Mouse (Mus musculus) stomach, postnatal 0 days (tissue): ENCODE measurements around the gene Dhrs3. TPM values are rescaled to one million over a fixed set of nuclear protein-coding genes. Genes with fewer than 3 reads are reported as not detected.
A peak's percentile ranks its signal among the peaks of the same experiment; 100 is the strongest.

ENCODE experiments used
- ATAC-seq: fragments of 200-750 bp; cut with Nextera tagmentation; 2 replicates; pipeline ENCODE4 v1.8.0; 2017; ENCODE audit not compliant: low FRiP score, low TSS enrichment
- DNase-seq: peaks from one replicate; pipeline ENCODE4 v3.0.0-alpha.2; 2016; ENCODE audit warnings: low spot score
- H3K27ac ChIP-seq: fragments of 300-500 bp; sonication (generic); replicated peaks from 2 replicates; pipeline ENCODE4 v1.5.1; 2014; ENCODE audit warnings: mild to moderate bottlenecking, control low read depth
- H3K27me3 ChIP-seq: fragments of 300-500 bp; sonication (generic); 2 replicates; pipeline ENCODE4 v1.6.1; 2014; ENCODE audit warnings: low read length; ENCODE audit not compliant: control insufficient read depth, insufficient read depth
- H3K36me3 ChIP-seq: fragments of 300-500 bp; sonication (generic); 2 replicates; pipeline ENCODE4 v1.6.1; 2014; ENCODE audit warnings: low read length, mixed read lengths; ENCODE audit not compliant: control insufficient read depth, insufficient read depth
- H3K4me1 ChIP-seq: fragments of 300-500 bp; sonication (generic); replicated peaks from 2 replicates; pipeline ENCODE4 v1.6.1; 2014; ENCODE audit warnings: antibody characterized with exemption; ENCODE audit not compliant: control insufficient read depth, insufficient read depth
- H3K4me2 ChIP-seq: fragments of 300-500 bp; sonication (generic); replicated peaks from 2 replicates; pipeline ENCODE4 v1.6.1; 2014; ENCODE audit warnings: low read depth, mild to moderate bottlenecking, control low read depth, moderate library complexity
- H3K4me3 ChIP-seq: fragments of 300-500 bp; sonication (generic); 2 replicates; pipeline ENCODE4 v1.5.1; 2014; ENCODE audit warnings: low read depth, low read length, control low read depth
- H3K9ac ChIP-seq: fragments of 300-500 bp; sonication (generic); 2 replicates; pipeline ENCODE4 v1.6.1; 2014; ENCODE audit warnings: mild to moderate bottlenecking, low read length, control low read depth, mixed read lengths
- H3K9me3 ChIP-seq: fragments of 300-500 bp; sonication (generic); 2 replicates; pipeline ENCODE4 v1.6.1; 2016; ENCODE audit warnings: low read length; ENCODE audit not compliant: control insufficient read depth
- CTCF ChIP-seq: IDR thresholded peaks from 2 replicates; pipeline ENCODE4 v1.5.1; 2016; ENCODE audit warnings: antibody characterized with exemption, low read depth, mild to moderate bottlenecking, moderate library complexity
- EP300 ChIP-seq: optimal IDR thresholded peaks from 2 replicates; pipeline ENCODE3; 2016; ENCODE audit warnings: antibody characterized with exemption
- WGBS: fragments of 180-500 bp; shearing (Covaris S2); extraction: QIAGEN DNeasy Blood & Tissue Kit; methylation state at CpG from one replicate; pipeline ENCODE4 v1.1.7; 2014; 5-methylcytosine and 5-hydroxymethylcytosine counted together
- polyA plus RNA-seq: library from polyadenylated mRNA; unstranded; fragments of >200 nt; fragmentation: Nextera tagmentation; extraction: Ambion mirVana; gene quantifications from 2 replicates; pipeline ENCODE4 v1.2.1, GENCODE M21; 2015

Gene Dhrs3
- polyA plus RNA-seq, 1 experiment from 2014 or later: 103 TPM

- Histone ChIP-seq H3K9me3 (no peaks in the 10 kb centered on the region), H3K4me1 (peaks cover 13% of the 10 kb centered on the region), H3K9ac (peak overlapping the region; percentile 9; the same call in 1 of the 2 replicates), H3K4me2 (no peak overlapping the region), H3K4me3 (no peak overlapping the region), H3K27ac (peak overlapping the region; percentile 71), H3K27me3 (no peaks in the 10 kb centered on the region), H3K36me3 (no peaks in the 10 kb centered on the region)
- ATAC-seq: no peak
- TF ChIP-seq EP300 (no peak), CTCF (no peak)
- WGBS: 63% methylated on average over 4 of the region's 4 CpGs
- DNase-seq: no peak
Measured at GRCm38 (mm10) chr4:144906978-144907703, 14.5 kb downstream of the Dhrs3 start.

GRCm38 (mm10) chr4:144908825-144909224 lies 16.2 kb downstream of the Dhrs3 start:
- Histone ChIP-seq H3K4me1 (peaks cover 13% of the 10 kb centered on the region), H3K9me3 (no peaks in the 10 kb centered on the region), H3K4me2 (no peak overlapping the region), H3K27me3 (no peaks in the 10 kb centered on the region), H3K4me3 (no peak overlapping the region), H3K9ac (no peak overlapping the region; the same call in 1 of the 2 replicates), H3K27ac (peak overlapping the region; percentile 56), H3K36me3 (no peaks in the 10 kb centered on the region)
- ATAC-seq (no peak), DNase-seq (no peak)
- TF ChIP-seq CTCF (peak; percentile 21; the same call in 1 of the 2 replicates), EP300 (no peak)

- no peaks in the 10 kb centered on the region for H3K27me3 ChIP-seq
- no peak overlapping the region for H3K9ac ChIP-seq
- peaks cover 2% of the 10 kb centered on the region; the same call in 1 of the 2 replicates for H3K36me3 ChIP-seq
- no peak overlapping the region for H3K4me2 ChIP-seq
- no peak overlapping the region for H3K27ac ChIP-seq
- H3K9me3 ChIP-seq: no peaks in the 10 kb centered on the region
- 47% methylated on average over 3 of the region's 3 CpGs for WGBS
- no peak overlapping the region for H3K4me3 ChIP-seq
- ATAC-seq (peak; percentile 26; the same call in 1 of the 2 replicates), DNase-seq (peak; percentile 28)
- TF ChIP-seq EP300: no peak
- TF ChIP-seq CTCF: no peak
- H3K4me1 ChIP-seq: peaks cover 13% of the 10 kb centered on the region
Measured at GRCm38 (mm10) chr4:144910281-144910680, 17.7 kb downstream of the Dhrs3 start.

- Histone ChIP-seq H3K36me3 (peaks cover 4% of the 10 kb centered on the region; the same call in 1 of the 2 replicates), H3K9me3 (no peaks in the 10 kb centered on the region), H3K27ac (no peak overlapping the region), H3K9ac (no peak overlapping the region), H3K27me3 (no peaks in the 10 kb centered on the region), H3K4me1 (no peaks in the 10 kb centered on the region), H3K4me2 (no peak overlapping the region), H3K4me3 (no peak overlapping the region)
- 61% methylated on average over 6 of the region's 6 CpGs for WGBS
- DNase-seq (no peak), ATAC-seq (peak; percentile 19; the same call in 1 of the 2 replicates)
- no peak for TF ChIP-seq EP300
- TF ChIP-seq CTCF: no peak
Measured at GRCm38 (mm10) chr4:144913298-144914152, 20.9 kb downstream of the Dhrs3 start.

GRCm38 (mm10) chr4:144916520-144916919 lies 23.9 kb downstream of the Dhrs3 start:
- no peak for DNase-seq
- Histone ChIP-seq H3K36me3 (peaks cover 23% of the 10 kb centered on the region), H3K9ac (no peak overlapping the region), H3K4me2 (no peak overlapping the region), H3K27me3 (no peaks in the 10 kb centered on the region), H3K9me3 (no peaks in the 10 kb centered on the region), H3K4me3 (no peak overlapping the region), H3K4me1 (no peaks in the 10 kb centered on the region), H3K27ac (no peak overlapping the region)
- no peak for ATAC-seq
- no peak for TF ChIP-seq CTCF
- TF ChIP-seq EP300: no peak
- 88% methylated on average over 6 of the region's 6 CpGs for WGBS
